Mouse (Mus musculus): Measurements from ENCODE around the gene Gp1bb. TPM values are rescaled to one million over a fixed set of nuclear protein-coding genes. Genes with fewer than 3 reads are reported as not detected.

The Gp1bb gene
- polyA plus RNA-seq, 1 experiment, result 84.3 TPM

- Histone ChIP-seq H3K27ac (ENCODE audit: control insufficient read depth, insufficient read depth, low read depth, low read length, poor library complexity) (no peak overlapping the region), H3K4me1 (ENCODE audit: control insufficient read depth, insufficient read depth, low read length) (no peaks in the 10 kb centered on the region), H3K4me3 (replicated peaks; ENCODE audit: control insufficient read depth, low read depth, low read length) (no peak overlapping the region)
- WGBS, result 51% methylated on average over 11 of the region's 11 CpGs
- TF ChIP-seq POLR2A (IDR thresholded peaks at IDR 0.05; ENCODE audit: borderline replicate concordance, control insufficient read depth, low read depth, low read length), result no peak
- no peak for TF ChIP-seq CTCF (IDR thresholded peaks at IDR 0.05; ENCODE audit: control insufficient read depth, insufficient read depth, low read length)
Observed at GRCm38 (mm10) chr16:18608226-18608625, 14.0 kb downstream of the Gp1bb start.

GRCm38 (mm10) chr16:18605705-18606104 lies 16.5 kb downstream of the Gp1bb start:
- Histone ChIP-seq H3K4me1 (ENCODE audit: control insufficient read depth, insufficient read depth, low read length) (no peaks in the 10 kb centered on the region), H3K27ac (ENCODE audit: control insufficient read depth, insufficient read depth, low read depth, low read length, poor library complexity) (no peak overlapping the region), H3K4me3 (replicated peaks; ENCODE audit: control insufficient read depth, low read depth, low read length) (no peak overlapping the region)
- TF ChIP-seq POLR2A (IDR thresholded peaks at IDR 0.05; ENCODE audit: borderline replicate concordance, control insufficient read depth, low read depth, low read length) (no peak), CTCF (IDR thresholded peaks at IDR 0.05; ENCODE audit: control insufficient read depth, insufficient read depth, low read length) (no peak)
- 84% methylated on average over 5 of the region's 5 CpGs for WGBS

GRCm38 (mm10) chr16:18604267-18604701 lies 17.9 kb downstream of the Gp1bb start:
- Histone ChIP-seq H3K4me1 (ENCODE audit: control insufficient read depth, insufficient read depth, low read length) (no peaks in the 10 kb centered on the region), H3K27ac (ENCODE audit: control insufficient read depth, insufficient read depth, low read depth, low read length, poor library complexity) (no peak overlapping the region; the same call in 1 of the 2 replicates), H3K4me3 (replicated peaks; ENCODE audit: control insufficient read depth, low read depth, low read length) (no peak overlapping the region)
- TF ChIP-seq CTCF (IDR thresholded peaks at IDR 0.05; ENCODE audit: control insufficient read depth, insufficient read depth, low read length) (no peak), POLR2A (IDR thresholded peaks at IDR 0.05; ENCODE audit: borderline replicate concordance, control insufficient read depth, low read depth, low read length) (no peak)
- WGBS, result 58% methylated on average over 8 of the region's 8 CpGs

GRCm38 (mm10) chr16:18601447-18601846 lies 20.8 kb downstream of the Gp1bb start:
- Histone ChIP-seq H3K27ac (ENCODE audit: control insufficient read depth, insufficient read depth, low read depth, low read length, poor library complexity) (no peak overlapping the region), H3K4me3 (replicated peaks; ENCODE audit: control insufficient read depth, low read depth, low read length) (no peak overlapping the region), H3K4me1 (ENCODE audit: control insufficient read depth, insufficient read depth, low read length) (no peaks in the 10 kb centered on the region)
- TF ChIP-seq CTCF (IDR thresholded peaks at IDR 0.05; ENCODE audit: control insufficient read depth, insufficient read depth, low read length) (no peak), POLR2A (IDR thresholded peaks at IDR 0.05; ENCODE audit: borderline replicate concordance, control insufficient read depth, low read depth, low read length) (no peak)
- WGBS, result 80% methylated on average over 7 of the region's 7 CpGs

- H3K4me1 ChIP-seq (ENCODE audit: control insufficient read depth, insufficient read depth, low read length), result no peaks in the 10 kb centered on the region
- H3K4me3 ChIP-seq (replicated peaks; ENCODE audit: control insufficient read depth, low read depth, low read length), result no peak overlapping the region
- WGBS, result 65% methylated on average over 3 of the region's 3 CpGs
- TF ChIP-seq POLR2A (IDR thresholded peaks at IDR 0.05; ENCODE audit: borderline replicate concordance, control insufficient read depth, low read depth, low read length), result no peak
- no peak for TF ChIP-seq CTCF (IDR thresholded peaks at IDR 0.05; ENCODE audit: control insufficient read depth, insufficient read depth, low read length)
- H3K27ac ChIP-seq (ENCODE audit: control insufficient read depth, insufficient read depth, low read depth, low read length, poor library complexity), result no peak overlapping the region
Observed at GRCm38 (mm10) chr16:18598006-18598405, 24.2 kb downstream of the Gp1bb start.

GRCm38 (mm10) chr16:18596255-18596654 lies 25.9 kb downstream of the Gp1bb start:
- Histone ChIP-seq H3K4me3 (replicated peaks; ENCODE audit: control insufficient read depth, low read depth, low read length) (no peak overlapping the region), H3K27ac (ENCODE audit: control insufficient read depth, insufficient read depth, low read depth, low read length, poor library complexity) (no peak overlapping the region), H3K4me1 (ENCODE audit: control insufficient read depth, insufficient read depth, low read length) (no peaks in the 10 kb centered on the region)
- WGBS, result 78% methylated on average over 5 of the region's 5 CpGs
- TF ChIP-seq CTCF (IDR thresholded peaks at IDR 0.05; ENCODE audit: control insufficient read depth, insufficient read depth, low read length) (no peak), POLR2A (IDR thresholded peaks at IDR 0.05; ENCODE audit: borderline replicate concordance, control insufficient read depth, low read depth, low read length) (no peak)

GRCm38 (mm10) chr16:18593930-18594329 lies 28.3 kb downstream of the Gp1bb start:
- no peak for TF ChIP-seq POLR2A (IDR thresholded peaks at IDR 0.05; ENCODE audit: borderline replicate concordance, control insufficient read depth, low read depth, low read length)
- TF ChIP-seq CTCF (IDR thresholded peaks at IDR 0.05; ENCODE audit: control insufficient read depth, insufficient read depth, low read length), result no peak
- WGBS, result 35% methylated on average over 2 of the region's 2 CpGs
- H3K27ac ChIP-seq (ENCODE audit: control insufficient read depth, insufficient read depth, low read depth, low read length, poor library complexity), result no peak overlapping the region

GRCm38 (mm10) chr16:18591047-18592018 lies 30.9 kb downstream of the Gp1bb start:
- Histone ChIP-seq H3K27ac (ENCODE audit: control insufficient read depth, insufficient read depth, low read depth, low read length, poor library complexity) (no peak overlapping the region), H3K4me1 (ENCODE audit: control insufficient read depth, insufficient read depth, low read length) (no peaks in the 10 kb centered on the region), H3K4me3 (replicated peaks; ENCODE audit: control insufficient read depth, low read depth, low read length) (no peak overlapping the region)
- TF ChIP-seq POLR2A (IDR thresholded peaks at IDR 0.05; ENCODE audit: borderline replicate concordance, control insufficient read depth, low read depth, low read length) (no peak), CTCF (IDR thresholded peaks at IDR 0.05; ENCODE audit: control insufficient read depth, insufficient read depth, low read length) (no peak)
- 9% methylated on average over 59 of the region's 59 CpGs for WGBS

More at GRCm38 (mm10) chr16:18593930-18594329, 28.3 kb downstream of the Gp1bb start:
- Histone ChIP-seq H3K4me1 (ENCODE audit: control insufficient read depth, insufficient read depth, low read length) (no peaks in the 10 kb centered on the region), H3K4me3 (replicated peaks; ENCODE audit: control insufficient read depth, low read depth, low read length) (no peak overlapping the region)

Data from bone marrow, adult 2 months (tissue).